8 mouse cellular contexts compared by ENCODE assay signal in genomic region chr8:84554301-84555027, GRCm38 (mm10).
A peak's percentile ranks its signal among the peaks of the same experiment; 100 is the strongest.
DNase-seq lines count a peak whose midpoint lies in the region; ATAC-seq lines count a peak whose summit lies in the region.
"Had no signal": no experiment of that assay in that cellular context is flagged by ENCODE, and none has a peak within 500 bp of the region (broad histone marks: within the 10 kb centered on the region; RNA-seq: fewer than 3 reads in every experiment).

No protein-coding gene starts in this region.

- H3K4me2 ChIP-seq in forebrain, embryonic 16.5 days (ENCODE audit: low read length), result peak overlapping the region; percentile 38
- H3K4me2 ChIP-seq: midbrain, embryonic 12.5 days had no signal

- no peaks in the 10 kb centered on the region for H3K9me3 ChIP-seq in forebrain, embryonic 16.5 days (ENCODE audit: control insufficient read depth, low read length)
- H3K9me3 ChIP-seq: midbrain, embryonic 12.5 days had no signal

- peaks cover 15% of the 10 kb centered on the region for H3K27me3 ChIP-seq in forebrain, embryonic 16.5 days (replicated peaks; ENCODE audit: control insufficient read depth, insufficient read depth, low read length)

- intact Hi-C loops in heart, postnatal 10 days (cut with DNase I), result loop anchor here (1.0 kb wide), 1 partner anchor 191 kb away; no protein-coding TSS in a partner anchor

- H3K36me3 ChIP-seq in forebrain, embryonic 16.5 days (ENCODE audit: control insufficient read depth, insufficient read depth), result no peaks in the 10 kb centered on the region

- ATAC-seq in forebrain, embryonic 16.5 days, result peak; percentile 88

- peak overlapping the region; percentile 79 for H3K27ac ChIP-seq in forebrain, embryonic 16.5 days (ENCODE audit: low read length)
- H3K27ac ChIP-seq: midbrain, embryonic 12.5 days had no signal

- H3K4me1 ChIP-seq in forebrain, embryonic 16.5 days (replicated peaks; ENCODE audit: control insufficient read depth, insufficient read depth, low read length), result peaks cover 23% of the 10 kb centered on the region

- H3K4me3 ChIP-seq in forebrain, embryonic 16.5 days (replicated peaks; ENCODE audit: low read length), result no peak overlapping the region
- H3K4me3 ChIP-seq: midbrain, embryonic 12.5 days had no signal

- peak overlapping the region; percentile 31; the same call in 1 of the 2 replicates for H3K9ac ChIP-seq in forebrain, embryonic 16.5 days (replicated peaks; ENCODE audit: low read depth, low read length)
- H3K9ac ChIP-seq: midbrain, embryonic 12.5 days had no signal

- peak; percentile 11 for DNase-seq in T-cell, adult 2 months (ENCODE audit: low spot score)
- peak; percentile 99 for DNase-seq in cerebellum, adult 11-12 months
- peak; percentile 64 to 74 for DNase-seq in heart, postnatal 10 days
- DNase-seq in layer of hippocampus, postnatal 14 days (ENCODE audit: low spot score in 2 of 2), result peak; percentile 80 to 82
- DNase-seq in lung, postnatal 25 days (ENCODE audit: low spot score), result peak; percentile 35
- peak; percentile 86 for DNase-seq in right cerebral cortex, postnatal 14 days

- WGBS in forebrain, embryonic 16.5 days, result 31% methylated on average over 14 of the region's 14 CpGs

Comparison
In these comparisons a context has a peak if more than half of its experiments do, and no peak if none do; other contexts are left out.
1. DNase-seq: peak in every context shown above with its lines; median percentile 99 in cerebellum, adult 11-12 months; 86 in right cerebral cortex, postnatal 14 days; 81 in layer of hippocampus, postnatal 14 days; 69 in heart, postnatal 10 days; 35 in lung, postnatal 25 days; 11 in T-cell, adult 2 months.